Mouse (Mus musculus) 416B (cell line): Measurements from ENCODE around the gene Triobp.
"Not testable (repeated sequence)": the region's sequence is repeated elsewhere in the genome, so short reads cannot be mapped to it uniquely, and the experiment has no call there.

Experiments
- DNase-seq: peaks from one replicate; pipeline ENCODE4 v3.0.0; 2011; ENCODE audit warnings: low read depth

Gene Triobp

DNA sequence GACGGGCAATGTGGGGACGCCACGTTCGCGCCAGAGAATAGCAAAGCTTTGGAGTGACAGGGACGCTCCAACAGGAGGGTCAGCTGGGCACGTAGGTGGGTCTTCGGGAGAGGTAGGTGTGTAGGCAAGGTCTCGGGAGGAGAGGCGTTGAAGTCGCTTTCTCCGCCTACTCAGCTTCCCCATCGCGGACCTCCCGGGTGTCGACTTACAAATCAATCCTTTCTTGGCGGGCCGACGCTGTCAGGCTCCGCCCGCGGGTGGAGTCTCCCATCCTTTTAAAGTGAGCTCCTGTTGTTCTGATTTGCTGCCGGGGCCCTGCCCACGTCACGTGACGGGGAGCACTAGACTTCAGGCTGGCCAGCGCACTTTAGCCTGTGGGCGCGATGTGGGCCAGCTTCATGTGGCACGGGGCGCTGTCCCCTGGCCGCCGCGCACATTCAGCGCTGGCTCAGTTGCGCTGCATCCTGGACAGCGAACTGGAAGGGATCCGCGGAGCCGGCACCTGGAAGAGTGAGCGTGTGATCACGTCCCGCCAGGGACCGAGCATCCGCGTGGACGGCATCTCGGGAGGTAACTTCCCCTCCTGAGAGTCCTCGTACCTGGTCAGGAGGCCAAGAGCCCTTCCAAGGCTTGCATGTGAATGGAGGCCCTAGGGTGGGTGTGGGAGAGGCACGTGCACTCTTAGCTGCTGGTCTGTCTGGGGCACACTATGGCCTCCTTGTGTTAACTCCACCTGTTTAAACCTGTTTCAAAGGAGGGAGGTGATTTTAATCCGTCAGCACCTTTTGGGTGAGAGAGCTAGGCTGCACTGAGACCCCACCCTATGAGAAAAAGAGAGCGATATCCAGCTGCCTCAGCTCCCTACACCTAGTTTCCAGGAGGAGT is 83.3 kb downstream of the Triobp start:
- no peak for DNase-seq

GRCm38 (mm10) chr15:79031908-79032307 is 84.4 kb downstream of the Triobp start:
- not testable (repeated sequence) for DNase-seq

DNA sequence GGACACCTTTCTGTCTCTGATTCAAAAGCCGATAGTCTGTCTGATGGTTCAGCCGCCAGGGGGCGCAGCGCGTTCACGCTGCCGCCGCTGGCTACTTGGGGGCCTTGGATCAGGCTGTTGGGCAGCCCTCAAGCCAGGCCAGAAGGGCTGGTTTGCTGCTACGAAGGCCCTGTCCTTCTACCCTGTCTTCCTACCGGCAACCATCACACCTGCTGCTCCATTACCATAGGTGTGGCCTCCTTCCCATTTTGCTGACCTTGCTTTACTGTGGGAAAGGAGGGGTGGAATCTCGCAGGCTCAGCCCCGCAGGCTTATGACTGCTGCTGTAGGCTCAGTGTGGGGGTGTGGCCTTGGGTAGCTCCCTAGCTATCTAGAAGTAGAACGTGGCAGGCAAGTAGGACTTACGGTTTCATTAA is 90.4 kb downstream of the Triobp start:
- DNase-seq: peak; percentile 82

GRCm38 (mm10) chr15:79038331-79038730 is 90.8 kb downstream of the Triobp start:
- DNase-seq: no peak

GRCm38 (mm10) chr15:79038853-79039252 is 91.3 kb downstream of the Triobp start:
- DNase-seq: peak; percentile 96

DNA sequence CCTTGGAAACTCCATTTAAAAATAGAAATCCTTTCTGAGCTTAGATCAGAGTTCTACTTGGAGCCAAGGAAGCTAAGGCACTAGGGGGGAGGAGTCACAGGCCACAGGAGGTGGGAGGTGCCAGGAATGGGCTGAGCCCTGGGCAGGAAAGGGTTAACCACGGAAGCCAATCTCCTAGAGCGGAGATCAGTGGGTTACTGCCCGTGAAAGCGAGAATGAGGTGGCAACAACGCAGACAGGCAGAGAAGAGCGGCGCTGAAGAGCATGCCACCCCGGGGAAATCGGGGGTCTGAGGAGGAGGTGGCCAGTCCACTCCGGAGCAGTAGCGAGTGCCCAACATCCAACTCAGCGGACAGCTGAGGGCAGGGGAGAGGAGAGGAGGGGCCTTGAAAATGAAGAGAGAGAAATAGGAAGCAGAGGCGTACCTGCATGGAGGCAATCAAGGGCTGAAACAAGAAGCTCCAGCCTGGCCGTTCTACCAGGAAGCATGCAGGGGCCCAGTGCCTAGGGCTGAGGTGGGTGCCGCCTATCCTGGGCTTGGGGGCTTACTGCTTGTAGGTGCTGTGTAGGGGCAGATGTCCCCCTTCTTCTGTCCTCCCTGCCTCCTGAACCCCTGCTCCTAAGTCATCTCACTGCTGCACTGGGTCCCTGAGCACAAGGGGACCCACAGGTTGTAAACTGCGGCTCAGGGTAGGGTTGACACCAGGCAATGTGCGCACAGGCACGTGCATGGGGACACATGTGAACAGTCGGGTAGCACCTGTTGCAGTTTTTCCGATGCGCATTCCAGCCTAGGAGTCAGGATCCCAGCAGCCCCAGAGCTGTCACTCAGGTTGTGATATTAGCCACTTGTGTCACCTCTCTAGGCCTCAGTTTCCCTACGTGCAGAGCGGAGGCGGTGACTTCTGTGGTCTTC is 93.2 kb downstream of the Triobp start:
- peak; percentile 96 for DNase-seq

GRCm38 (mm10) chr15:79041585-79041984 is 94.1 kb downstream of the Triobp start, which contains the start of gene Galr3:
TSS of gene Galr3 (plus strand) at chr15:79041885.
- peak; percentile 36 for DNase-seq

GRCm38 (mm10) chr15:79042721-79043491 is 95.4 kb downstream of the Triobp start:
- no peak for DNase-seq

GRCm38 (mm10) chr15:79044837-79045236 is 97.3 kb downstream of the Triobp start:
- DNase-seq: no peak

DNA sequence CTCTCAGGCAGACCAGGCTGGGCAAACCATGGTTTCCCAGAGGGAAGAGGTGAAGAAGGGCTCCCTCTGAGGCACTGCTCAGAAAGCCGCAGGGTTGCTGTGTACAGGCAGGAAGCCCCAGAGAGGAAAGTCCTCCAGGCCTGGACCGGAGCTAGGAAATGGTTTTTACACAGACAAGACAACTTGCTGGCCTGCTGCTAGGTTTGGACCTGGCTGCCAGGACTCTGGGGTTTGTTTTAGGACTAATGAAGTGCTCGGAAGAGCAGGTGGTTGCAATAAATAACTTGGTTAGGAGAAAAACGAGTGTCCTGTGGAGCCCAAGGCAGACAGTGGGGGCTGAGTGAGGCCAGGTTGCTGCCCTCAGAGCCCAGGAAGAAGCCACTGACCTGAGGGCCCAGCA is 100.7 kb downstream of the Triobp start:
- DNase-seq: no peak

GRCm38 (mm10) chr15:79050160-79050845 is 102.8 kb downstream of the Triobp start:
- no peak for DNase-seq

DNA sequence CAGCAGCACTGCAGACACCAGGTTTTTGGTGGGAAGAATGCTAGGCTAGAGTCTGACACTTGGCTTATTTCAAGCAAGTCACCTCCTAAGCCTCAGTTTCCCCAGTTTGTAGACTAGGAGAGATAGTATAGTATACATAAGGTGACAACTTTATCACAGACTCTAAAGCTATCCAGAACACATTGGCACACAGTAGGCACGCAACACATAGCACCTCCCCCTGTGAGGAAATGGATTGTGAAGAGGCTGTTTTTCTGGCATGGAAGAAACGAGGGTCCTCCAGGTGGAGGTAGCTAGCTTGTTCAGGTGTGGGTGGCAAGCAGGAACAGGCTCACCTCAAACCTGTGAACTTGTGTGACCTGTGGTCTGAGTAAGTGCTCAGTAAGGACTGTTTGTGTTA is 103.4 kb downstream of the Triobp start:
- no peak for DNase-seq

DNA sequence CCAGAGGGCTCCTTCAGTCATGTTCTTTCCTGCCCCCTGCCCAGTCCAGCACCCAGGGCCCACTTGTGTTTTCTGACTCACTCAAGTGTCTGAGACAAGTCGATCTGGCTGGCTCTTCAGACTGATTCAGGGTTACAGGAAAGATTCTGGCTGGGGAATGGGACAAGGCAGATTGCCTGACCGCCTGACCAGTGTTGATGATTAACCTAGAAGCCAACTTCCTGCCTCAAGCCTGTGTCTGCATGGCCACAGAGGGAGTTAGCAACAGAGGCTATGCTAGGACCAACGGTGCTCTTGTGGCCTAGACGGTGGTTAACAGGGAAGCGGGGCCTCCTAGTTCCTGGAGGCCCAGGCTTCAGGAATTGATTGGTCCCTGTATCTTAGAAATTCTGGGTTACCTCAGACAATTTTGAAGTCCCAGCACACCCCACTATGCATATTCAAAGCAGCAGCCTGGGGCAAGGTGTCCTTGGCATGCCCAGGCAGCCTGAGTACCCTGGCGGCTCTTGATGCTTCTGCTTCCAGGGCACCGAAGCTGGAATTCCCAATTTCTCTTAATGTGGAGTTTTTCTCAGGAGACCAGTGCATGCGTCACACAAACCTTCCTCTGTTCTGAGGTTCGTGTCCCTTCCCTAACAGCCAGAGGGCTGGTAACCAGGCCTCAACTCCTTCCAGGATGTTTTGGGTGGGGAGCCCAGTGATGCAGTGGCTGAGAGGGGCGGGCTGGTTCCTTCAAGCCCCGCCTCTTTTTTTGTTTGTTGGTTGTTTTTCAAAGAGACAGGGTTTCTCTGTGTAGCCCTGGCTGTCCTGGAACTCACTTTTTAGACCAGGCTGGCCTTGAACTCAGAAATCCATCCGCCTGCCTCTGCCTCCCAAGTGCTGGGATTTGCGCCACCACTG is 104.2 kb downstream of the Triobp start:
- peak; percentile 92 for DNase-seq

DNA sequence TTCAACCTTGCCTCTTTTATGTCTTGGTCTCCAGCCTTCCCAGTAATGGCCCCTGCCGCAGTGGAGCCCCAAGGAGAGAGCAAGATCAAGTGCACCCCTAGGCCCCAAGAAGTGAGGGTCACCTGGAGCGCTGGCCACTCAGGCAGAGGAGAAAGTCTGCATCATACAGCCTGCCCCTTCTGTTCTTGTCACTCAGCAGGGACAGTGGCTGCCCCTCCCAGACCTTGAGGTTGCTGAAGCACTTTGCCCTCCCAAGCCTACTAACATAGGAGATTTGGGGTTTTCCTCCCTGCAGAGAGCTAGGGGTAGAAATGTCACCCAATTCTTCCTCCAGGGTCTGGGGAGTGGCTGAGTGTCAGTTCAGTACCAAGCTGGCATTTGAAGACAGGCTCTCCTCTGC is 104.8 kb downstream of the Triobp start:
- DNase-seq: no peak
